Mouse (Mus musculus) spleen, adult 12 weeks (tissue): ENCODE results near the gene Zfp386.

Source experiments
- DNase-seq: peaks from one replicate; pipeline ENCODE4 v3.0.0; 2022; ENCODE audit warnings: low spot score

The Zfp386 gene

DNA sequence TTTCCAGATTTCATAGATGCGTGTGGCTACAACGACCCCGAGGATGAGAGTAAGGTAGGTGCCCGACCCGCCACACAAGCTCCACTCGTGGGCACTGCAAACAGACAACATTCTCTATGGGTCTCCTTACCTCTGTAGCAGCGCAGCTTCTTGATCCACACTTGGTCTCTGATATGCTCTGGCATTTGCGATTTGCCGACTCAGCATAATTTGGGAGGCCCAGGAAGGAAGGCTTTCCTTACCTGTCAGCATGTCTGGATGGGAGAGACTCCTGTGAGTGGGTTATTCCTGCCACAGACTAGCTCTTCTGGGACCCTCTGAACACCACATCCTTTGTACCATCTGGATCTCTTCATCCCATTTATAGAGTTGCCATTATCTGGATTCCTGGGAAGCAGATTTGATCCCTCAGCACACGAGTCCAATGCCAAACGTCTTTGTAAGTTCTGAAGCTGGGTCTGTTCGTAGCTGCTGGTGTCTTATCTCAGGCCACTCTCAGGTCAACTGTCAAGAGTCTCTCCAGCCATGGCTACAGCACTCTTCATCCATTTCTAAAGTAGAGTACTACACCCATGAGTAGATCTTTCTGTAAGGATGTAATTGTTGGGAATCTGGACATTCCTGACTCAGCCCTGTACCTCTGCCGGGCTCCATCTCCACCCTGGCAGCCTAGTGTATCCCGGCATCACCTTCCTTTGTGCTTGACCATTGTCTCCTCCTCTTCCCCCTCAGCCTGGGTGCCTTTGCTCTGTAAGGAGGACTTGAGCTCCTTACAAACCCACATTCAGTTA lies 47.4 kb downstream of the Zfp386 start:
- no peak for DNase-seq

DNA sequence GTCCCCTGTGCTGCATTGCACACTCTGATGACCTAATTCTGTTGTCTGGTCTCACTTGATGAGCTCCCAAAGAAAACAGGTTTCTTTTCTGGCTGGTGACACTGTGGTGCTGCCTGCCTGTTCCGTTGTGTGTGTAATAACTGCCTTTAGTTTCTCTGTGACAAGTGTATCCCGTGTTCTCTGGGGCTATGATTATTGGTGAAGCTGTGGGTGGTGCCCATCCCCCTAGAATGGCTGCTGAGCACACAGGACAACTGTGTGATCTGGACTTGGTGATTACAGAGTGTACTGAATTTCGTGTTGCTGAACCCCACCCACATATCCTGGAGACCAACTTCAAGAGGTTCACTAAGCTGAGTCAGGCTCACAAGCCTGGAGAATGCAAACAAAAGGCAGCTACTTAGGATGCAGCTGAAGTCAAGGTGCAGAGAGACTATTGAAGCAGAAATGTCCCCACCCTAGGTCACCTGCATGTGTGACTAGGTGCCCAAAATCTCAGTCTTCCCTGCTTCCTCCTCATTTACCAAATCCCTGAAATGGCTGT lies 48.9 kb downstream of the Zfp386 start:
- DNase-seq, result no peak

DNA sequence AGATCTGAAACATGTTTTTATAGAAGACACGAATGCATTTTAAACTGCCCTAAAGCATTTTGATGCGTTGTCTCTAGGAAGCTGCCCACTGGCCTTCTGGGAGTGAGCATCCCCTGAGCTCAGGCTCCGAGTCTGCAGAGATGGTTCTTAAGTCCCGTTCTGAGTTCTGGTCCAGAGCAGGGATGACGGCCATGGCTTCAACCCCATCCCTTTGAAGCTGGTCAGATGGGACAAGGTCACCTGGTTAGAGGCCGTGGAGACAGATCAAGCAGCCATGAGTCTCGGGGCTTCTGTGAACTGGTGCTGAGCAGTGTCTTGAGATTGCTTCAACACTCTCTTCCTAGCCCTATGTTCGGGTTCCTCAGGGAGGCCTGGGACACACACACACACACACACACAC lies 49.6 kb downstream of the Zfp386 start:
- no peak for DNase-seq

DNA sequence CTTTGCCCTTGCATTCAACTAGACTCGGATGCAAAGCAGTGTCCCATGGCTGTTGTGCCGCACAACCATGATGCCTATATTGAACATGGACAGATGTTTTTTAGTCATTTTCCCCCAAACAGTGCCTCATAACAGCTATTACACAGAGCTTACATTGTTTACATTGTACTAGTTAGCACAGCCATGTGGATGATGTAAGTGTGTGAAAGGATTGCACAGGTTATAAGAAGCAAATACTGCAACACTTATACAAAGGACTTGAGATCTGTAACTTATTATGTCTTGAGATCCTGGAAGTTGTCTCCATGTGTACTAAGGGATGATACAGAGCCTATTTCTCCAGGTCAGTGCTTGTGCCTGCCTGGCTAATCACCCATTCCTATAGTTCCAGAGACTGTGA lies 54.4 kb downstream of the Zfp386 start:
- no peak for DNase-seq

- no peak for DNase-seq
Measured at GRCm38 (mm10) chr12:116109451-116110353, 62.2 kb downstream of the Zfp386 start.

- DNase-seq, result no peak
Measured at GRCm38 (mm10) chr12:116111007-116111694, 63.6 kb downstream of the Zfp386 start.
